Mouse (Mus musculus): ENCODE measurements at regions not wholly inside any gene's neighbourhood (a gene's known extent, or its start where the extent isn't known, plus 50 kb on each side); places are given as distances from the start of the nearest gene placed in this dataset.

DNA sequence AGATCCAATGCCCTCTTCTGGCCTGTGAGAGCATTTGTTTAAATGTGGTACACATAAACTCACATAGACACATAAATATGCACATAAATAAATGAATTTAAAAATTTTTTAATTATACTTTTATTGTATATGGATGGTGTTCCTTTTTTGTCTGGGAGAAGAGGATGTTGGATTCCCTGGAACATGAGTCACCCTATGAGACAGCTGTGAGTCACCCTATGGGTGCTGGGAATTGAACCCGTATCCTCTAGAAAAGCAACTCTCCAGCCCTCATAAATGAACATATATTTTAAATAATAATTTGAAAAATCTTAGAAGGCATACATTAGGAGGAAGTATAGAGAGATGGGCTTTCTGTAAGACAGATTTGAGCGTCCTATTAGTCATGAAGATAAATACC, 76.1 kb upstream of the Dynlt3 start:
- Histone ChIP-seq H3K27me3 (replicated peaks; ENCODE audit: control insufficient read depth, insufficient read depth, low read length) (no peaks in the 10 kb centered on the region), H3K9ac (ENCODE audit: low read depth, low read length) (no peak overlapping the region), H3K4me2 (ENCODE audit: low read length) (no peak overlapping the region), H3K4me3 (ENCODE audit: low read length) (no peak overlapping the region), H3K27ac (ENCODE audit: low read depth, low read length) (no peak overlapping the region), H3K36me3 (ENCODE audit: control insufficient read depth, insufficient read depth, low read length) (no peaks in the 10 kb centered on the region), H3K9me3 (ENCODE audit: control insufficient read depth, low read length) (no peaks in the 10 kb centered on the region), H3K4me1 (ENCODE audit: control insufficient read depth, insufficient read depth, low read depth, low read length) (no peaks in the 10 kb centered on the region)
- ATAC-seq: no peak
- WGBS: 93% methylated on average over 2 of the region's 2 CpGs

DNA sequence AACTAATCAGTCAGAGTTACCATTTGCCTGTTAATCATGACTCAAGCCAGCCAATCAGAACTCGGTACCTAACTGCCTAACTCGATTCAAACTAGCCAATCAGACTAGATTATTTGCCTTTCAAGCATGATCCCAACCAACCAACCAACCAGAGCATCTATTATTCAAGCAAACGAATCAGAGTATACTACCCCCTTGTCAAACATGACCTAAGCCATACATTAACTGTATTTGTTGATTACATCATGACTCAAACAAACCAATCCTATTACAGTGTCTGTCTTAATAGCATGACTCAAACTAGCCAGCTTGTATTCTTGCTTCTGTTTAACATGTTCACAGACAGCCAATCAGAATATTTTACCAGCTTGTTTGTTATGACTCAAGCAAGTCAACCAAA, 79.7 kb upstream of the Dynlt3 start:
- ATAC-seq: no peak
- Histone ChIP-seq H3K9ac (ENCODE audit: low read depth, low read length) (no peak overlapping the region), H3K27me3 (replicated peaks; ENCODE audit: control insufficient read depth, insufficient read depth, low read length) (no peaks in the 10 kb centered on the region), H3K9me3 (ENCODE audit: control insufficient read depth, low read length) (no peaks in the 10 kb centered on the region), H3K4me3 (ENCODE audit: low read length) (no peak overlapping the region), H3K4me1 (ENCODE audit: control insufficient read depth, insufficient read depth, low read depth, low read length) (no peaks in the 10 kb centered on the region; the same call in 1 of the 2 replicates), H3K27ac (ENCODE audit: low read depth, low read length) (no peak overlapping the region), H3K4me2 (ENCODE audit: low read length) (no peak overlapping the region), H3K36me3 (ENCODE audit: control insufficient read depth, insufficient read depth, low read length) (no peaks in the 10 kb centered on the region)
- 77% methylated on average over 3 of the region's 3 CpGs for WGBS

DNA sequence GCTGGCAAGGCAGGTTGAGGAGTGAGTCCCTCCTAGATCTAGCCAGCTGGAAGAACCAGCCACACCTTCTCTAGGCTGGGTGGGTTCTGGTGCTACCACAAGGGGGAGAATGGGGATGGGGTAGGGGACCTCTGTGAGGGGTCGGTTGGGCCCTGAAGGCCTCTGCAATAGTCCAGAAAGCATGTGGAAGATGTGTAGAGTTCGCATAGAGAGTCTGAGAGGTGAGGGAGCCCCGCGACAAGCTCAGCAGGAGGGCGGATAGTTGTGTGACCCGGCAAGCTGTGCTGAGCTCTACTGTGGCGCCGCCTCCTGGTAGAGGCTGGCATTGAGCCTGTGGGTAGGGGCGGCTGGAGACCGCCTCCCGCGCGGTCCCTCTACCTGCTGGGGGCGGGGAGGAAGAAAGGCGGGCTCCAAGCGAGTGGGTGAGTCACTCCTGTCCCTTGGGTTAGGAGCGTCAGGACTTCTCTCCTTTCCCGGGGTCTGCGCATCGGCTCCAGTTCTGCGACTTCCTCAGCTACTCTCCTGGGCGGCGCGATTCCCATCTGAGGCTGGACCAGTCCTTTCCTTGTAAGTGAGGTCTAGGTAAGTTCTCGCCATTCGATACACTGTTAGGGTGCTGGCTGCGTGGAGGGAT, 84.6 kb upstream of the Dynlt3 start:
- no peak overlapping the region for H3K9ac ChIP-seq (ENCODE audit: low read depth, low read length)
- peak; percentile 60 for ATAC-seq
- H3K27ac ChIP-seq (ENCODE audit: low read depth, low read length): no peak overlapping the region
- H3K36me3 ChIP-seq (ENCODE audit: control insufficient read depth, insufficient read depth, low read length): no peaks in the 10 kb centered on the region
- no peaks in the 10 kb centered on the region for H3K27me3 ChIP-seq (replicated peaks; ENCODE audit: control insufficient read depth, insufficient read depth, low read length)
- WGBS: 23% methylated on average over 19 of the region's 27 CpGs
- no peaks in the 10 kb centered on the region; the same call in 1 of the 2 replicates for H3K4me1 ChIP-seq (ENCODE audit: control insufficient read depth, insufficient read depth, low read depth, low read length)
- peak overlapping the region; percentile 57 for H3K4me2 ChIP-seq (ENCODE audit: low read length)
- H3K9me3 ChIP-seq (ENCODE audit: control insufficient read depth, low read length): no peaks in the 10 kb centered on the region
- peak overlapping the region; percentile 39 for H3K4me3 ChIP-seq (ENCODE audit: low read length)

DNA sequence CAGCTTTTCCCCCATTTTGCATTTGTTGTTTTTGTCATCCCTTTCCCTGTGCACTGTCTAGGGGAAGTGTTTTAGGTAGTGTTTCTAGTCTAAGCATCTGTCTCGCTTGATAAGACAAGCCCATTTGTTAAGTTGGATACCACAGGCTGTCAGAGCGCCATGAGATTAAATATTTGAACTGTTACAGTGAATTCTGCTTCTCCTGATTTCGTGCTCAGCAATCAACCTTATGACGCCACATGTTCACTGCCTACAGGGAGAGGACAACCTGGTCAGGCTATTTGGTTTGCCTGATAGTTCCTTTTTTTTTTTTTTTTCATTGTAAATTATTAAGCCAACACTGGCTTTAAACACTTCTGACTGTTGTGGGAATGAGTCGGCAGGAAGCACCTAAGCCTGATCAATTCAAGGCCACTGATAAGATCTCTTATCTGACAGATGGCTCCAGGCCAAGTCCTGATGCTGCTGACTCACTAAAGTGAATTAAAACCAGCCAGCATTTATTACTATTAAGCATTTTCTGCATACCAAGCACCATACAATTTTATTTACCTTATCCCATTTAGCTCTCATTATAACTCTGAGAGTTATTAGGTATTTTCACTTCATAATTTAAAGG, 90.3 kb upstream of the Dynlt3 start:
- no peak overlapping the region for H3K4me2 ChIP-seq (ENCODE audit: low read length)
- WGBS: 62% methylated on average over 5 of the region's 5 CpGs
- no peaks in the 10 kb centered on the region for H3K4me1 ChIP-seq (ENCODE audit: control insufficient read depth, insufficient read depth, low read depth, low read length)
- no peaks in the 10 kb centered on the region for H3K27me3 ChIP-seq (replicated peaks; ENCODE audit: control insufficient read depth, insufficient read depth, low read length)
- no peak overlapping the region for H3K27ac ChIP-seq (ENCODE audit: low read depth, low read length)
- ATAC-seq: no peak
- H3K9ac ChIP-seq (ENCODE audit: low read depth, low read length): no peak overlapping the region
- no peaks in the 10 kb centered on the region for H3K9me3 ChIP-seq (ENCODE audit: control insufficient read depth, low read length)
- no peaks in the 10 kb centered on the region for H3K36me3 ChIP-seq (ENCODE audit: control insufficient read depth, insufficient read depth, low read length)
- H3K4me3 ChIP-seq (ENCODE audit: low read length): no peak overlapping the region

DNA sequence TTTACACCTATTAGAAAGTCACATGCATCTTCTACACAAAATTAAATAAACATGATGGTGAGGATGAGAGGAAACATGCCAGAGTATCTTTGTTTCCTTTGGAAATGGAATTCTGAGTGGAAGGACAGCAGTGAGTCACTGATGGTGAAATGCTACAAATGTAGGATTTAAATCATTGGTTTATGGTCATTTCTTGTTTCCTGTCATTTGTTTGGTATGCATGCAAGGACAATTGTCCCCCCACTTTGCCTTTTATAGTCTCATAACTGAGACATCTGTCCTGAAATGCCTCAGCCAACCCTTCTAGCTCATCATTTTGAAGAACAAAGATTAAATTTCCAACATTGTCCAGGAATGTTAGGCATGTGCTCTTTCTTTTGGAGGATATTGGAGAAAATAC, 77.2 kb upstream of the Hypm start:
- ATAC-seq: no peak
- Histone ChIP-seq H3K36me3 (ENCODE audit: control insufficient read depth, insufficient read depth, low read length) (no peaks in the 10 kb centered on the region), H3K9ac (ENCODE audit: low read depth, low read length) (no peak overlapping the region), H3K9me3 (ENCODE audit: control insufficient read depth, low read length) (no peaks in the 10 kb centered on the region), H3K4me2 (ENCODE audit: low read length) (no peak overlapping the region), H3K27me3 (replicated peaks; ENCODE audit: control insufficient read depth, insufficient read depth, low read length) (no peaks in the 10 kb centered on the region), H3K27ac (ENCODE audit: low read depth, low read length) (no peak overlapping the region), H3K4me3 (ENCODE audit: low read length) (no peak overlapping the region), H3K4me1 (ENCODE audit: control insufficient read depth, insufficient read depth, low read depth, low read length) (no peaks in the 10 kb centered on the region)

DNA sequence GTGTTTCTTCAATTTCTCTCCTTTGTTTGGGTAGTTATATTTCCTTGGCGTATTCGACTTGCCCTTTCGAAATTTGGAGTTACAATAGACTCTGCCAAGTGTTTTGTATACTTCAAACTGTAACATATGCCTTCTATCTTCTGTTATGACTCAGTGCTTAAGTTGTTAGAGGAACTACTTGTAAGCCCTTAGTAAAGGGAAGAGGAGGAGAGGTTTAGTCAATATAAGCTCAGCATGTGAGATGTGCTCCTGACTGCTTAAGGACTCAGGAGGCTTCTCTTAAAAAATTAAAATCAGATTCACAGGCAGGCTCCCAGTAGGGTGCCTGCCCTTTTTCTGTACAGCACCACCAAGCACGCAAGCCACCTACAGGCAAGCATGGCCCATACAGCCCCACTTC, 69.2 kb upstream of the Hypm start:
- 76% methylated on average over 4 of the region's 4 CpGs for WGBS
- H3K36me3 ChIP-seq (ENCODE audit: control insufficient read depth, insufficient read depth, low read length): no peaks in the 10 kb centered on the region
- H3K27me3 ChIP-seq (replicated peaks; ENCODE audit: control insufficient read depth, insufficient read depth, low read length): no peaks in the 10 kb centered on the region
- no peak overlapping the region for H3K4me3 ChIP-seq (ENCODE audit: low read length)
- H3K4me1 ChIP-seq (ENCODE audit: control insufficient read depth, insufficient read depth, low read depth, low read length): no peaks in the 10 kb centered on the region
- H3K4me2 ChIP-seq (ENCODE audit: low read length): no peak overlapping the region
- H3K9me3 ChIP-seq (ENCODE audit: control insufficient read depth, low read length): no peaks in the 10 kb centered on the region
- H3K9ac ChIP-seq (ENCODE audit: low read depth, low read length): no peak overlapping the region
- no peak for ATAC-seq
- no peak overlapping the region for H3K27ac ChIP-seq (ENCODE audit: low read depth, low read length)

DNA sequence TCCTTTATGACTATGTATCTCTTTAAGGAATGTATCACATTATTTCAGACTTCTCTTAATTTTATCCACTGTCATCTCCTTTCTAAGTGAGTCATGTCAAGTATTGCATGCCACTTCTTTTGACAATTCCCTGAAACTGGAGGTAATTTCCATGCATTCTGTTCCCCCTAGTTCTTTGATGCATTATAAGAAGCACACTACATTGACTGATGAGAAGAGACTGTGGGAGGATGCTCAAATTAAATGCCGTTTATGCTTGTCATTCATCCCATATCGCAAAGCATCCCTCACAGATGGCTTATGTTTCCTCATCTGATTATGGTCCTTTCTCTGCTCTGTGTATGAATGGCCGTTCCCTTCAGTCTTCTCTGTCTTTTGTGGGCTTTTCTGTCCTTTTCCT, 57.2 kb upstream of the Hypm start:
- 49% methylated on average over 3 of the region's 3 CpGs for WGBS
- H3K9me3 ChIP-seq (ENCODE audit: control insufficient read depth, low read length): no peaks in the 10 kb centered on the region
- no peak overlapping the region for H3K9ac ChIP-seq (ENCODE audit: low read depth, low read length)
- H3K4me3 ChIP-seq (ENCODE audit: low read length): no peak overlapping the region
- H3K27me3 ChIP-seq (replicated peaks; ENCODE audit: control insufficient read depth, insufficient read depth, low read length): no peaks in the 10 kb centered on the region
- H3K36me3 ChIP-seq (ENCODE audit: control insufficient read depth, insufficient read depth, low read length): no peaks in the 10 kb centered on the region
- no peaks in the 10 kb centered on the region for H3K4me1 ChIP-seq (ENCODE audit: control insufficient read depth, insufficient read depth, low read depth, low read length)
- no peak overlapping the region for H3K27ac ChIP-seq (ENCODE audit: low read depth, low read length)
- no peak overlapping the region for H3K4me2 ChIP-seq (ENCODE audit: low read length)
- no peak for ATAC-seq

All from hindbrain, embryonic 16.5 days (tissue).